Comparison of ENCODE assay signal across 17 mouse cellular contexts in genomic region chr1:78004376-78004775, GRCm38 (mm10).
"Had no signal": no experiment of that assay in that cellular context is flagged by ENCODE, and none has a peak within 500 bp of the region (broad histone marks: within the 10 kb centered on the region; RNA-seq: fewer than 3 reads in every experiment).

No protein-coding gene starts in this region.

- H3K9ac ChIP-seq: liver, embryonic 14.5 days; lung, embryonic 15.5 days; midbrain, embryonic 12.5 days; midbrain, embryonic 15.5 days; neural tube, embryonic 12.5 days; stomach, embryonic 15.5 days had no signal

- H3K27me3 ChIP-seq: lung, embryonic 15.5 days; megakaryocyte, embryonic 14.5 days; midbrain, embryonic 15.5 days; stomach, embryonic 15.5 days had no signal

- DNase-seq: lung, adult 2 months; lung, postnatal 14 days; lung, postnatal 36 days; right cerebral cortex, postnatal 14 days; thymus, adult 18-20 months; thymus, postnatal 14 days; thymus, postnatal 36 days had no signal

- H3K27ac ChIP-seq: liver, embryonic 14.5 days; lung, embryonic 15.5 days; macrophage; midbrain, embryonic 12.5 days; midbrain, embryonic 15.5 days; neural tube, embryonic 12.5 days; stomach, embryonic 15.5 days; stomach, postnatal 0 days had no signal

- H3K4me3 ChIP-seq: lung, embryonic 15.5 days; megakaryocyte, embryonic 14.5 days; midbrain, embryonic 12.5 days; midbrain, embryonic 15.5 days; neural tube, embryonic 12.5 days; stomach, embryonic 15.5 days had no signal

- ATAC-seq: lung, postnatal 0 days; midbrain, embryonic 15.5 days had no signal

- H3K9me3 ChIP-seq: lung, embryonic 15.5 days; megakaryocyte, embryonic 14.5 days; midbrain, embryonic 12.5 days; midbrain, embryonic 15.5 days; neural tube, embryonic 12.5 days; stomach, embryonic 15.5 days had no signal

- H3K4me1 ChIP-seq: megakaryocyte, embryonic 14.5 days; midbrain, embryonic 12.5 days; midbrain, embryonic 15.5 days; neural tube, embryonic 12.5 days; stomach, embryonic 15.5 days had no signal

- H3K36me3 ChIP-seq: lung, embryonic 15.5 days; midbrain, embryonic 12.5 days; midbrain, embryonic 15.5 days; neural tube, embryonic 12.5 days; stomach, embryonic 15.5 days had no signal

- H3K4me2 ChIP-seq: lung, embryonic 15.5 days; midbrain, embryonic 12.5 days; midbrain, embryonic 15.5 days; neural tube, embryonic 12.5 days; stomach, embryonic 15.5 days had no signal
